Mouse (Mus musculus) small intestine, adult 2 months (tissue): ENCODE results near the gene Olfr56.

Experiments
- CTCF ChIP-seq: fragments of 200-500 bp; IDR thresholded peaks from 2 replicates; pipeline ENCODE4 v1.5.1; 2012; ENCODE audit warnings: low read depth, mild to moderate bottlenecking, control low read depth, inconsistent platforms, low read length, moderate library complexity, mixed read lengths; ENCODE audit not compliant: insufficient replicate concordance, insufficient read length; ENCODE audit errors: extremely low read depth
- POLR2A ChIP-seq: fragments of 200-500 bp; IDR thresholded peaks from 2 replicates; pipeline ENCODE4 v1.6.1; 2012; ENCODE audit warnings: low read depth, mild to moderate bottlenecking, control low read depth, inconsistent platforms, low read length, moderate library complexity

GRCm38 (mm10) chr11:49108833-49109232 lies 130.1 kb downstream of the Olfr56 start:
- peak; percentile 52; the same call in 1 of the 2 replicates for TF ChIP-seq CTCF
- TF ChIP-seq POLR2A = no peak
